Mouse (Mus musculus): ENCODE measurements at regions not wholly inside any gene's neighbourhood (a gene's known extent, or its start where the extent isn't known, plus 50 kb on each side); places are given as distances from the start of the nearest gene placed in this dataset.
A peak's percentile ranks its signal among the peaks of the same experiment; 100 is the strongest.

DNA sequence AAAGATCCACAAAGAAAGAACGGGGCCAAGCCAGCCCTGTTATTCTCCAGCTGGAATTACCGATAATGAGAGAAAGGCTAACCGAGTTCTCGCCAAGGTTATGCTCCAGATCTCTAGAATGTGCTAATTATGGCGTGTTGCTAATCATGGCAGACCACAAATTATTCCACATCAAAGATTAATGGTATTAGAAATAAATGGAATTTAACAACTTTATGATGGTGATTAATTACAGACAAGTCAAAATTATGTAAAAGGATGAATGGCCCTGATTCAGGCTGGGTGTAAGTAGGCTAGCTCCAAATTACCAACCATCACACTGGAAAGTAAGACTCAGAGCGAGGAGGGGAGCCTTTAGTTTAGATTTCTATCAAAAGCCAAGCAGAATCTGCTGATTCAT, 151.0 kb upstream of the Stac start:
- intact Hi-C loops (cut with DNase I), result no loop called here
- no peak for DNase-seq

DNA sequence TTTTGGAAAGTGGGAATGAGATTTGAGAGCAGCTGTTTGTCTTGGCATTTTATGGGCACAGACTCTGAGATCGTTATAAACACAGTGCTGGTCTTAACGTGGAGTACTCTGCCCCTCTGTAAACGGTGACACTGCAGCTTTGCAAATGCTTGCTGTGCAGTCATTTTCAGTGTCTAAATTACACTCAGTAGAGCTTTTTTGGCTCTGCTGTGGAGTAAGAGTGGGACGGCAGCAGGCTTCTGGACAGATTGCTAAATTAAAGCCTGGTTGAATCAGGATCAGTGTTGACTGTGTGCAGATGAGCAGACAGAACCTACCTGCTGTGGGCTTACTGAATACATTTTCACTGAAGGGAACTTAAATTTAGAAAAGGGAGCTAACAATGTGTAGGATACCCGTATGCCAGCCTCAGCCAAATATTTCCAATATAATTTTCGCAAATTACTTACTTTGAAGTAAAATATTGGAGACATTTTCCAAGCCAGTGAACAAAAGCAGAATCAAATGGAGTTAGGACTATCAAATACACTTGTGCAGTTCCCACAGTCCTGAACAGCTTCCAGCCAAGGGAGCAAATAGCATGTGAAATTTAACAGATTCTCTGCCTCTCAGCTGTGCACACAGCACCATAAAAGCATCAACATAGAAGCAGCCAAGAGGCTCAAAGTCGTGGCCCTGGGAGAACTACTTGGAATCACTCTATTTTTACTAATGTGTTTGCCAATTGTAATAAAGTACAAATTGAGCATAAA, 148.1 kb upstream of the Stac start:
- intact Hi-C loops (cut with DNase I), result no loop called here
- DNase-seq, result no peak

DNA sequence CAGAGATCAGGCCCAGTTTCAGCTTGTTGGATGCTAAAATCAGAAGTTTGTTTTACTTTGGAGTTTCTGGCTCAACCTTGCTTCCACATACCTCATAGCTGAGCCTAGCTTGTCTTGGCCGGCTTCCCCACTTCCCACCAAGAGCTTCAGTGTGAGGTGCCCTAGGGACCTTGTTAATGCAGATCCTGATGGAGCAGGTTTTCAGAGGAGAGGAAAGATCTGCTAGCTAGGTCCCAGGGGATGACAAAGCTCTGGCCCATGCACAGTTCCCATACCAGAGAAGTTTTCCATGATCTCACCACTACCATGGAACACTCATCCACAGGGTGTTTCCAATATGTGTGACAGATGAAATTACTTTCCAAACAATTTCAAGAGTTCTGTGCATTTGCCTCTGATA, 131.9 kb upstream of the Stac start:
- peak in 1 of 2 experiments; percentile 7 for DNase-seq
- intact Hi-C loops (cut with DNase I), result no loop called here

DNA sequence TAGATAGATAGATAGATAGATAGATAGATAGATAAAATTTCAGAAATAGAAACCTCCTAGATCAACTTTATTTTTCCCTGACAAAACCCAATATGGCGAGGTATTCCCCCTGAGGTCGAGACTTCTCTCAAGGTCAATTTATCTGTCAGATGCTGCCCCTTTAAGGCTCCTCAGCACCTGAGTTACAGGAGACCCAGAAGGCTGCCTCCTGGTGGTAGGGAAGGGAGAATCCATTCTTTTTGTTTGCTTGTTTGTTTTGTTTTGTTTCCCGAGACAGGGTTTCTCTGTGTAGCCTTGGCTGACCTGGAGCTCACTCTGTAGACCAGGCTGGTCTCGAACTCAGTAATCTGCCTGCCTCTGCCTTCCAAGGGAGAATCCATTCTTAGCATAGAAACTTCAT, 127.3 kb upstream of the Stac start:
- no peak for DNase-seq
- intact Hi-C loops (cut with DNase I), result no loop called here

DNA sequence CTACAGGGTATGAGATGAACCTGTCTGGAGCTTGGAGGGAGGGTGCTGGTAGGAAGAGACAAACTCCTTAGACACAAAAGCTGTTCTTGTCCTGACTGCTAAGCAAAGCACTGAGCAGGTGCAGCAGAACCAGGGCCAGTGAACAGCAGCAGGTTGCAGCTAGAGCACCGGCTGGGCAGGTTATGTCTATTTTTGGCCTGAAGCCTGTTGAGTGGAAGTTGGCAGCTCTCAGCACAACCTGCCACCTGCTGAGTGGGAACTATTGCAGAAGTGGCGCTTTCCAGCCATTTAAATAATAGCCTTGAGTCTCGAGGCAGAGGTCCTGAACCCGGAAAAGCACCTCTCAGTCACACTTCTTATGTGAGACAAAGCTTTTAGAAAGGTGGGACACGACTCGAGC, 114.8 kb upstream of the Stac start:
- intact Hi-C loops (cut with DNase I), result no loop called here
- DNase-seq, result no peak

DNA sequence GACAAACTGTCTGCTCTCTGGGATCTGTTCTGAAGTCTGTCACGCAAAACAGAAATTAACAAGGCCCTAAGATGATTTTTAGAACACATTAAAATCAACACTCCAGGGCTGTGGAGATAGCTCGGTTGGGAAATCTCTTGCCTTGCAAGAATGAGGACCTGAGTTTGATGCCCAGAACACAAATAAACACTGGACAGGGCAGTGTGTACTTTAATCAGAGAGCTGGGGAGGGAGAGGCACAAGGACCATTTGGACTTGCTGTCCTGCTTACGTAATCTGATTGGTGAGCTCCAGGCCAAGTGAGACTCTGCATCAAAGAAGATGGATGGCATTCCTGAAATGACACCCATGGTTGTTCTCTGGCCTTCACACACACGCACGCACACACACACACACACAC, 111.2 kb upstream of the Stac start:
- intact Hi-C loops (cut with DNase I), result no loop called here
- no peak for DNase-seq

DNA sequence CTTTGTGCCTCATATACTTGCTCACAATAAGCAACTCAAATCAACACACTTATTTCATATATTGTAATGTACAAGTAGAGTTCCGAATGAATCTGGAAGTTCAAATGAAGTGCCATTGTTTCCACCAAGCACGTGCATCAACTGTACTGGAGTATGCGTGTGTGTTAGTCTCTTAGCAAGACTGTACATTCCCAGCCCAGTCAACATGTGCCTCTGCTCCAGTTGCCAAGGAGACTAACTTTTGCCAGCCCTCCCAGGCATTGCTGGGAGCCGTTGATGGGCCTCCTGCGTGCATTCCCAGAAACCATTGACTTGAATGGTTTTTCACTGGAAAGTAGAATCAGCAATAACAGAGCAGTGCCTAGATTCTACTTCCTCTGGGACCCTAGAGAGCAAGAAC, 110.7 kb upstream of the Stac start:
- no peak for DNase-seq
- intact Hi-C loops (cut with DNase I), result no loop called here

DNA sequence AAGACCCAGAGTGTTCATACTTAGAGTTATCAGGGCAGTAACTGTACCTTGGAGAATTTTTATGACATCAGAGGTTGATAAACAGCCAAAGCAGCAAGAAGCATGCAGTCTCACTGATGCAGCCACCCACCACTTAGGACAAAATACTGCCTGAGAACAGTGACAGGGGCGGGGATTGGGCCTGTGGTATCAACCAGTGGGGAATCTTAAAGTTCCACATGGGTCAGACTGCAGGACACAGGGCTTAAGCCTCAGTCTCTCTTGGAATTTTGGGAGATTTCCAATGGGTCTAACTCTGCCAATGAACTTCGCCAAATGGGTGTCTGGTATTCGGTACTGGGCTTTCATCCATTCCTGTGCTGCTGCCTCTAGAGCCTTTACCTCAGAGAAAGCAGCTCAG, 88.8 kb upstream of the Stac start:
- intact Hi-C loops (cut with DNase I), result no loop called here
- DNase-seq, result no peak

DNA sequence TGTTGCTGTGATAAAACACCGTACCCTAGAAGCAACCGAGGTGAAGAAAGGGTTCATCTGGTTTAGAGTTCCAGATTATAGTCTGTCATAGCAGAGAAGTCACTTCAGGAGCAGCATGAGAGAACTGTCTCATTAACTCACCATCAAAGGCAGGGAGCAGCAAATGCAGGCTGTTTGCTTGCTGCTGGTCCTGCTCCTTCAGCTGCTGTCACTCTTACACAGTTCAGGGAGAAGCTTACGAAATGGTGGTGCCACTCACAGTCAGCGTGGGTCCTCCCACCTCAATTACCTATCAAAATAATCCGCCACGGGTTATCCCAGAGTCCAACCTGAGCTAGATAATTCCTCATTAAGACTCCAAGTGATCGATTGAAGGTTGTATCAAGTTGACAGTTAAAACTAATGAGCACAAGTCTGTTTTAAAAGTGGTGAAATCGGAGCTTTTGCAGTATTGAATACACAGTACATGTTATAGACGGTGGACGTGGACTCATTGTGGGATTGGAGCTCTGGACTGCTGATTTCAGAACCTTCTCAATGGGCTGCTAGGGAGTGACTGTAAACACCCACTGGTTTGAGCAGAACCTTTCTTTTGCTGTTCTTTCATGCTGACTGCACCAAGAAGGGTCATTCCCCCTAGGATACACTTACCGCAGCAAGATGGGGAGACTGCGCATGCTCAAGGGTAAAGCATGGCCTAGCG, 87.4 kb upstream of the Stac start:
- intact Hi-C loops (cut with DNase I), result no loop called here
- no peak for DNase-seq

DNA sequence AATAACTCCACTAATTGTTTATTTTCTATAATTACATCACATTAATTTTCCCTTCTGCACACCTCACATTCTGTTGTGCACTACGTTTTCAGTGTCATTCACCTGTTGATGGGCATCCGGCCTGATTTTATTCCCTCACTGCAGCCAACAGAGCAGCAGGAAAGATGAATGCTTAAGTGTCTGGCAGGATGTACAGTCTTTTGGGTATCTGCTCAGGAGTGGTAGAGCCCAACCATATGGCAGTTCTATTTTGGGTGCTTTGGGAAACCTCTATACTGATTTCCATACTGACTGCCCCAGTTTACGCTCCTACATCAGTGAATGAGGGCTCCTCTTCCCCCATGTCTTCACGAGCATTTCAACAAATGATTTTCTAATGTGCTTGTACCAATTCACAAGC, 84.1 kb upstream of the Stac start:
- intact Hi-C loops (cut with DNase I), result no loop called here
- no peak for DNase-seq

DNA sequence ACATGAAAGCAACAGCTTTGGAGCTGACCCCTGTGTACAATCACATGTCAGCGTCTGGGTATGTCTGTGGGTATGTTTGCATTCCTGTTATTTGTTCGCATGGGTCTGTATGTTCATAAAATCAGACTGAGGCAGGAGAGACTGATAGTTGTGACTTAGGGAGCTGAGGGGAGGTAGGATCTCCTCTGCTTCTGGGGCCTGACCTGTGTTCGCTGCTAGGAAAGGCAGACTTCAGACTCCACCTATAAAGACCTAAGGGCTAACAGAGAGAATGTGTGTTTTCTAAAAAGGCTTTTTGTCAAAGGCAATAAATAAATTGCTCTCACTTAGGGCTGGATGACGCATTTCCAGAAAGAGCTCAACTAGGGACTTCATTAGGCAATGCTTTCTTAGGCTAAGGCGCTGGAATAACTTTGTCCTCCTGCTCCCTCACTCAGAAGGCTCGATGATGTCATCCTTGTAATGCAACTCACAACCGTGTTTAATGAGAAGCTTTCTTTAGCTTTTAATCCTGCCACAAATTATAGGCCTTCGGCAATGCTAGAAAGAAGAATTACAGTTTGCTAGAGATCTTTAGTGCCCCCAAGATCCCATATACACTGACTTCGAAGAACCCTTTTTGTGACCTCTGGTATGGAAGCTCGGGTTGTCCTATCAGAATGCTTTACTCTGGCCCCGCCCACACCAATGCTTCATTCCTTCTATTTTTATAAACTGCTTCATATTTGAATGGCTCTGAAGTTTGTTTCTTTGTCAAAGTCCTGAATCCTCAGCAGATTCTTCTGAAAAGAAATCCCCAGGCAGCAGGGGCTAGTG, 72.7 kb upstream of the Stac start:
- DNase-seq, result no peak
- intact Hi-C loops (cut with DNase I), result loop anchor here (10.0 kb wide), 1 partner anchor 268 kb away; no protein-coding TSS in a partner anchor

DNA sequence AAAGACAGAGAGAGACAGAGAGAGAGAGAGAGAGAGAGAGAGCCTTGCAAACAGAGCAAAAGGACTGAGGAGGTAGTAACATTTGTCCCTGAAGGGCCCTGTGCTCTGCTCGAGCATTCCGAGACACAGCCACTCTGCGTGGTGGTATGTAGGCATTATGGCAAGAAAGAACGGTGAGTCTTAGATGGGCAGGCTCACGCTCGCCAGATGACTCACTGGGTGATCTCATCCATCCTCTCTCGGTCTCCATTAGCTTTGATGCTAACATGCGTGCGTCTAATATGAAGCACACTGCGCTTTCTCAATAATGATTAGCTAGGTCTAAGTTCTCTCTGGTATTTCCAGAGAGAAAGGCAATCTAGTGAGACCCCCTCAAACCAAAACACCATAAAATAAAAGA, 65.1 kb upstream of the Stac start:
- intact Hi-C loops (cut with DNase I), result no loop called here
- no peak for DNase-seq

DNA sequence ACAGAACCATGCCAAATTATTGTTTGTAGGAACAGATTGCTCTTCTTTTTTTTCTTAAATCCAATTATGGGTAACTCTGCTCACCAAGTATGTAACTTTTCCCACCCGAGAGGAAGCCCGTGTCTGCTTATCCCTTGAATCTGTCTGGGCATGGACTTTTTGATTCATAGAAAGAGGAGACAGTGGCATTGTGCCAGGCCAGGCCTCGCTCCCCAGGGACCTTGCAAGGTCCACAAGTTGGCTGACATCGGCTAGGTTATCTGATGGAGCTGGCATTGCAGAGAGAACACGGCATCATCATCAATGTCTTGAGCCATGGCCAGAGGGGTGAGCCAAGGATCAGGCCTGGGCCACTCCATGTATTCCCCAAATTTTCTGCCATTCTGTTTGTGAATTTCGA, 56.0 kb upstream of the Stac start:
- intact Hi-C loops (cut with DNase I), result loop anchor here (2.0 kb wide), 1 partner anchor 27 kb away; no protein-coding TSS in a partner anchor
- DNase-seq, result no peak

DNA sequence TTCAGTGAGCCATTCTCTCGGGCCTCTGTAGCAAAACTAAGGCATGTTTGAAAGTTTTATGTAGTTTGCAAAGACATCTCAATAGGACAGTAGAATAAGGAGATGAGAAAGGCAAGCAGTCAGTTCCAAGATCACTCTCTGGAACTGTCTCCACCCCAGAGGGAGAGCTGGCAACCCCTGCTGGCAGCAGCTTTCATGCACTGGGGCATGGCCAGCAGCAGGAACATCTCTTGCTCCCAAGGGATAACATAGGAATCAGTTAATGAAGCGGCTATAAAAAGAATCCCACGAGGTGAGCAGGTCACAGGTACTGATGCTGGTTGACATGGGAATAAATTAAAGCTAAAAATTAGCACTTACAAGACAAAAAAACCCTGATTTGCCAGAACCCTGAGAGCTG, 55.1 kb upstream of the Stac start:
- intact Hi-C loops (cut with DNase I), result no loop called here
- DNase-seq, result no peak
